Mouse (Mus musculus) intestine, embryonic 14.5 days (tissue): ENCODE results near the gene Nova2. TPM values are rescaled to one million over a fixed set of nuclear protein-coding genes. Genes with fewer than 3 reads are reported as not detected.

ENCODE experiments used
- ATAC-seq: fragments of 200-750 bp; cut with Nextera tagmentation; replicated peaks from 2 replicates; pipeline ENCODE4 v1.8.0; 2017; ENCODE audit warnings: low read depth, moderate number of reproducible peaks, moderate TSS enrichment, moderate library complexity; ENCODE audit not compliant: low FRiP score, low TSS enrichment
- DNase-seq: peaks from one replicate; pipeline ENCODE4 v3.0.0-alpha.2; 2018; ENCODE audit warnings: low spot score
- H3K27ac ChIP-seq: fragments of 300-500 bp; sonication (generic); 2 replicates; pipeline ENCODE4 v1.5.1; 2014; ENCODE audit warnings: low read depth, mild to moderate bottlenecking, control low read depth
- H3K27me3 ChIP-seq: fragments of 300-500 bp; sonication (generic); replicated peaks from 2 replicates; pipeline ENCODE4 v1.6.1; 2014; ENCODE audit warnings: low read length, control low read depth; ENCODE audit not compliant: control insufficient read depth, insufficient read depth
- H3K36me3 ChIP-seq: fragments of 300-500 bp; sonication (generic); 2 replicates; pipeline ENCODE4 v1.6.1; 2014; ENCODE audit warnings: low read length, control low read depth; ENCODE audit not compliant: control insufficient read depth, insufficient read depth
- H3K4me1 ChIP-seq: fragments of 300-500 bp; sonication (generic); replicated peaks from 2 replicates; pipeline ENCODE4 v1.6.1; 2014; ENCODE audit warnings: low read length, control low read depth, mixed read lengths; ENCODE audit not compliant: control insufficient read depth, insufficient read depth
- H3K4me2 ChIP-seq: fragments of 300-500 bp; sonication (generic); 2 replicates; pipeline ENCODE4 v1.6.1; 2014; ENCODE audit warnings: low read length
- H3K4me3 ChIP-seq: fragments of 300-500 bp; sonication (generic); 2 replicates; pipeline ENCODE4 v1.5.1; 2014; ENCODE audit warnings: low read depth, low read length, control low read depth, mixed read lengths
- H3K9ac ChIP-seq: fragments of 300-500 bp; sonication (generic); 2 replicates; pipeline ENCODE4 v1.6.1; 2014; ENCODE audit warnings: mild to moderate bottlenecking, low read length
- H3K9me3 ChIP-seq: fragments of 300-500 bp; sonication (generic); 2 replicates; pipeline ENCODE4 v1.6.1; 2016; ENCODE audit warnings: low read length, control low read depth; ENCODE audit not compliant: control insufficient read depth
- WGBS: fragments of 180-500 bp; shearing (Covaris S2); extraction: QIAGEN DNeasy Blood & Tissue Kit; methylation state at CpG from one replicate; pipeline ENCODE4 v1.1.7; 2014; 5-methylcytosine and 5-hydroxymethylcytosine counted together
- polyA plus RNA-seq: library from polyadenylated mRNA; unstranded; fragments of >200 nt; fragmentation: Nextera tagmentation; extraction: Ambion mirVana; gene quantifications from 2 replicates; pipeline ENCODE4 v1.2.1, GENCODE M21; 2014

Gene Nova2
- polyA plus RNA-seq, 1 experiment from 2014 or later, result 0.66 TPM

GRCm38 (mm10) chr7:18927759-18928158 lies 2.1 kb downstream of the Nova2 start:
- H3K27me3 ChIP-seq, result peaks cover 47% of the 10 kb centered on the region
- ATAC-seq (no peak), DNase-seq (no peak)
- H3K36me3 ChIP-seq, result no peaks in the 10 kb centered on the region
- no peak overlapping the region for H3K4me3 ChIP-seq
- no peak overlapping the region for H3K27ac ChIP-seq
- H3K4me2 ChIP-seq, result no peak overlapping the region
- H3K9me3 ChIP-seq, result no peaks in the 10 kb centered on the region
- 30% methylated on average over 3 of the region's 3 CpGs for WGBS
- H3K4me1 ChIP-seq, result peaks cover 6% of the 10 kb centered on the region; the same call in 1 of the 2 replicates
- no peak overlapping the region for H3K9ac ChIP-seq

- Histone ChIP-seq H3K4me3 (no peak overlapping the region), H3K4me2 (no peak overlapping the region), H3K27ac (no peak overlapping the region), H3K36me3 (no peaks in the 10 kb centered on the region), H3K9ac (no peak overlapping the region), H3K4me1 (no peaks in the 10 kb centered on the region), H3K27me3 (no peaks in the 10 kb centered on the region; the same call in 1 of the 2 replicates), H3K9me3 (no peaks in the 10 kb centered on the region)
- DNase-seq (no peak), ATAC-seq (no peak)
- 29% methylated on average over 1 of the region's 1 CpGs for WGBS
Measured at GRCm38 (mm10) chr7:18942376-18942775, 16.7 kb downstream of the Nova2 start.

GRCm38 (mm10) chr7:18942815-18943214 lies 17.1 kb downstream of the Nova2 start:
- no peaks in the 10 kb centered on the region; the same call in 1 of the 2 replicates for H3K27me3 ChIP-seq
- WGBS, result 56% methylated on average over 9 of the region's 9 CpGs
- H3K4me1 ChIP-seq, result no peaks in the 10 kb centered on the region
- H3K9ac ChIP-seq, result no peak overlapping the region
- H3K36me3 ChIP-seq, result no peaks in the 10 kb centered on the region
- ATAC-seq (no peak), DNase-seq (no peak)
- H3K9me3 ChIP-seq, result no peaks in the 10 kb centered on the region
- H3K4me2 ChIP-seq, result no peak overlapping the region
- H3K4me3 ChIP-seq, result no peak overlapping the region
- no peak overlapping the region for H3K27ac ChIP-seq

GRCm38 (mm10) chr7:18948151-18948550 lies 22.5 kb downstream of the Nova2 start:
- Histone ChIP-seq H3K4me3 (no peak overlapping the region), H3K4me1 (no peaks in the 10 kb centered on the region), H3K9ac (no peak overlapping the region), H3K27me3 (peaks cover 12% of the 10 kb centered on the region), H3K27ac (no peak overlapping the region), H3K36me3 (no peaks in the 10 kb centered on the region), H3K4me2 (no peak overlapping the region), H3K9me3 (no peaks in the 10 kb centered on the region)
- 66% methylated on average over 6 of the region's 6 CpGs for WGBS
- no peak for ATAC-seq
- no peak for DNase-seq

- DNase-seq, result no peak
- Histone ChIP-seq H3K36me3 (no peaks in the 10 kb centered on the region), H3K4me2 (no peak overlapping the region), H3K9me3 (no peaks in the 10 kb centered on the region), H3K27ac (no peak overlapping the region), H3K27me3 (peaks cover 12% of the 10 kb centered on the region), H3K4me1 (no peaks in the 10 kb centered on the region), H3K9ac (no peak overlapping the region), H3K4me3 (no peak overlapping the region)
- ATAC-seq, result no peak
- 35% methylated on average over 12 of the region's 12 CpGs for WGBS
Measured at GRCm38 (mm10) chr7:18949781-18950522, 24.3 kb downstream of the Nova2 start.

GRCm38 (mm10) chr7:18950523-18951315 lies 25.0 kb downstream of the Nova2 start:
- Histone ChIP-seq H3K4me2 (no peak overlapping the region), H3K4me1 (no peaks in the 10 kb centered on the region), H3K9ac (no peak overlapping the region), H3K9me3 (no peaks in the 10 kb centered on the region), H3K27me3 (peaks cover 12% of the 10 kb centered on the region), H3K27ac (no peak overlapping the region), H3K4me3 (no peak overlapping the region), H3K36me3 (no peaks in the 10 kb centered on the region)
- 27% methylated on average over 18 of the region's 18 CpGs for WGBS
- ATAC-seq (no peak), DNase-seq (no peak)

GRCm38 (mm10) chr7:18951397-18951796 lies 25.7 kb downstream of the Nova2 start:
- peak; percentile 90 for DNase-seq
- no peak for ATAC-seq
- H3K27ac ChIP-seq, result no peak overlapping the region
- no peaks in the 10 kb centered on the region for H3K9me3 ChIP-seq
- no peak overlapping the region for H3K4me2 ChIP-seq
- H3K4me1 ChIP-seq, result no peaks in the 10 kb centered on the region
- H3K36me3 ChIP-seq, result no peaks in the 10 kb centered on the region
- H3K9ac ChIP-seq, result no peak overlapping the region
- peaks cover 17% of the 10 kb centered on the region for H3K27me3 ChIP-seq
- no peak overlapping the region for H3K4me3 ChIP-seq
- WGBS, result 14% methylated on average over 15 of the region's 15 CpGs

- Histone ChIP-seq H3K27me3 (peaks cover 68% of the 10 kb centered on the region), H3K9me3 (no peaks in the 10 kb centered on the region), H3K9ac (peak overlapping the region; percentile 46), H3K4me2 (peak overlapping the region; percentile 96), H3K4me3 (peak overlapping the region; percentile 59), H3K36me3 (no peaks in the 10 kb centered on the region), H3K4me1 (0 out of 2 replicates have a peak, but pooled peaks cover 6% of the 10 kb centered on the region), H3K27ac (no peak overlapping the region)
- peak; percentile 90 for ATAC-seq
- DNase-seq, result peak; percentile 74
- under 1% methylated on average over 86 of the region's 107 CpGs for WGBS
Measured at GRCm38 (mm10) chr7:18957569-18958383, 32.1 kb downstream of the Nova2 start.
